Mouse (Mus musculus): ENCODE data around the gene Mphosph9. TPM values are rescaled to one million over a fixed set of nuclear protein-coding genes. Genes with fewer than 3 reads are reported as not detected.

The Mphosph9 gene
- polyA plus RNA-seq, 1 experiment = 0.28 TPM

DNA sequence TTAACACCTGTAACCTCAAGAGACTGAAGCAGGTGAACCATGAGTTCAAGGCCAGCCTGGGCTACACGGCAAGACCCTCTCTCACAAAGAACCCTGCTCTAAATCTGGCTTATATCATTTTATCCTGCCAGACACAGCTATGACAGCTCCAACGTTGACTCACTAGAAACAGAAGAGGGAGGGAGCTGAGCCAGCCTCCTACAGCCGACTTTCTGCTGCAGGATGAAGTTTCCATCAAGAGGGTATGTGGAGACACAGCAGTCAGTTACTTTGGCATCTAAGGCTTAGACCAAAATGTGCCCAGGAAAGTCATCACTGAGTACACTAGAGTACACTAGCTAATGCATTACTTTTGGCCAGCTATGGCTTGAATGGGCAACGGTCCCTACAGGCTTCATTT is 37.6 kb downstream of the Mphosph9 start:
- peaks cover 5% of the 10 kb centered on the region for H3K9me3 ChIP-seq (ENCODE audit: control insufficient read depth, low read length)
- no peaks in the 10 kb centered on the region for H3K27me3 ChIP-seq (ENCODE audit: control insufficient read depth)
- H3K36me3 ChIP-seq (ENCODE audit: control insufficient read depth) = peaks cover 85% of the 10 kb centered on the region
- H3K4me3 ChIP-seq (replicated peaks) = no peak overlapping the region
- TF ChIP-seq GATA1 (IDR thresholded peaks at IDR 0.05; ENCODE audit: low read length) = no peak
- TF ChIP-seq TAL1 (IDR thresholded peaks at IDR 0.05; ENCODE audit: low read length) = no peak
- no peaks in the 10 kb centered on the region for H3K4me1 ChIP-seq (ENCODE audit: control insufficient read depth)

DNA sequence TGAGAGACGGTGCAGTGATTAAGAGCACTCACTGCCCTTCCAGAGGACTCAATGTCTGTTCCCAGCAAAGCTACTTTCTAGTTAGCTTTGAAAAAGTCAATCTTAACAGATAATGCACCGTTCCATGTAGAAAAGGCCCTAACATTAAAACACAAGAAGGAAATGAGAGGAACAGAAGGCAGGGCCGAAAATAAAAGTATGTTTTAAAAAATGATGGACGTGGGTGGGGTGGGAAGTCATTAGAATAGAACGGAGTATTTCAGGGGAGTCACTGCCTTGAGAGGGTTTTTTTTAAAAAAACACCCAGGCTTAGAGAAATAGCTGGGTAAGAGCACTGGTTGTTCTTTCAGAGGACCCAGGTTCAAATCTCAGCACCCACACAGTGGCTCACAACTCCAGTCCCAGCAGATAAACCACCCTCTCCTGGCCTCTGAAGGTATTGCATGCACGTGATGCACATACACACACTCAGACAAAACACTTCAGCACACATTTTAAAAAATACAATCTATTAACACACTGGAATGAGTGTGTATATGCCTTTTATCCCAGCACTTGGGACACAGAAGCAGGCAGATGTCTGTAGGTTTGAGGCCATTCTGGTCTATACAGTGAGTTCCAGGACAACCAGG is 40.0 kb downstream of the Mphosph9 start:
- H3K4me3 ChIP-seq (replicated peaks) = no peak overlapping the region
- no peak for TF ChIP-seq TAL1 (IDR thresholded peaks at IDR 0.05; ENCODE audit: low read length)
- peaks cover 80% of the 10 kb centered on the region for H3K36me3 ChIP-seq (ENCODE audit: control insufficient read depth)
- H3K9me3 ChIP-seq (ENCODE audit: control insufficient read depth, low read length) = peaks cover 5% of the 10 kb centered on the region
- no peaks in the 10 kb centered on the region for H3K4me1 ChIP-seq (ENCODE audit: control insufficient read depth)
- H3K27me3 ChIP-seq (ENCODE audit: control insufficient read depth) = no peaks in the 10 kb centered on the region

DNA sequence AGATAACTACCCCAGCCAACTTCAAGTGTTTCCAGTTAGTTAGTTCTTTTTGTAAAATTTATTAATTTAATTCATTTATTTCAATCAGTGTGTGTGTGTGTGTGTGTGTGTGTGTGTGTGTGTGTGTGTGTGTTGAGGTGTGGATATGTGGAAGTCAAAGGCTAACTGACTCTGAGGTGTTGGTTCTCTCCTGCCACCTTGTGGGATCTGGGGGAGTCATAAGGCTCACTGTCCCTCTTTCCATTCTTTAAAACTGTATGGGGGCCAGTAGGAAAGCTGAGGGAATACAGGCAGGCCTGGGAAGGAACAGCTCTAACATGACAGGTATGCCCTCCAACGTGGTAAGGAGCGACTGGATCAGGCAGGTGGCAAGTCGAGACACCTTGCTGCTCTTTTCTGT is 43.4 kb downstream of the Mphosph9 start:
- Histone ChIP-seq H3K27me3 (ENCODE audit: control insufficient read depth) (no peaks in the 10 kb centered on the region), H3K4me1 (ENCODE audit: control insufficient read depth) (no peaks in the 10 kb centered on the region), H3K4me3 (replicated peaks) (no peak overlapping the region), H3K9me3 (ENCODE audit: control insufficient read depth, low read length) (peaks cover 5% of the 10 kb centered on the region), H3K36me3 (ENCODE audit: control insufficient read depth) (peaks cover 67% of the 10 kb centered on the region)
- no peak for TF ChIP-seq GATA1 (IDR thresholded peaks at IDR 0.05; ENCODE audit: low read length)
- TF ChIP-seq TAL1 (IDR thresholded peaks at IDR 0.05; ENCODE audit: low read length) = no peak

DNA sequence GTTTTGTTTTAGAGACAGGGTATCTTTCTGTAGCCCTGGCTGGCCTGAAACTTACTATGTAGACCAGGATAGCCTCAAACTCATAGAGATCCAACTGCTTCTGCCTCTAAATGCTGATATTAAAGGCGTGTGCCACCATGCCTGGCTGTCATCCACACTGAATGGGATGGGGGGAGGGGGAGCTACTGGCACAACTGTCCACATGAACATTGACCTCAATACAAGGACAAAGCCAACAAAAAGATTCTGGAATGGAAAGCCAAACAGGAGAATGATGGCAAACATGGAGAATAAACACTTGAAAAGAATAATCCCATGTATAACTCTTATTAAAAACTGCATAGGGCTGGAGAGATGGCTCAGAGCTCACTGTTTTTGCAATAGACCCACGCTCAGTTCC is 44.9 kb downstream of the Mphosph9 start:
- no peak for TF ChIP-seq TAL1 (IDR thresholded peaks at IDR 0.05; ENCODE audit: low read length)
- TF ChIP-seq GATA1 (IDR thresholded peaks at IDR 0.05; ENCODE audit: low read length) = no peak
- Histone ChIP-seq H3K36me3 (ENCODE audit: control insufficient read depth) (peaks cover 70% of the 10 kb centered on the region), H3K9me3 (ENCODE audit: control insufficient read depth, low read length) (peaks cover 1% of the 10 kb centered on the region; the same call in 1 of the 2 replicates), H3K4me1 (ENCODE audit: control insufficient read depth) (no peaks in the 10 kb centered on the region), H3K4me3 (replicated peaks) (no peak overlapping the region), H3K27me3 (ENCODE audit: control insufficient read depth) (no peaks in the 10 kb centered on the region)

GRCm38 (mm10) chr5:124270226-124270625 is 57.5 kb downstream of the Mphosph9 start:
- Histone ChIP-seq H3K4me1 (ENCODE audit: control insufficient read depth) (peaks cover 4% of the 10 kb centered on the region), H3K36me3 (ENCODE audit: control insufficient read depth) (peaks cover 43% of the 10 kb centered on the region), H3K9me3 (ENCODE audit: control insufficient read depth, low read length) (peaks cover 2% of the 10 kb centered on the region; the same call in 1 of the 2 replicates), H3K27me3 (ENCODE audit: control insufficient read depth) (no peaks in the 10 kb centered on the region), H3K4me3 (replicated peaks) (no peak overlapping the region)
- no peak for TF ChIP-seq TAL1 (IDR thresholded peaks at IDR 0.05; ENCODE audit: low read length)
- no peak for TF ChIP-seq GATA1 (IDR thresholded peaks at IDR 0.05; ENCODE audit: low read length)

DNA sequence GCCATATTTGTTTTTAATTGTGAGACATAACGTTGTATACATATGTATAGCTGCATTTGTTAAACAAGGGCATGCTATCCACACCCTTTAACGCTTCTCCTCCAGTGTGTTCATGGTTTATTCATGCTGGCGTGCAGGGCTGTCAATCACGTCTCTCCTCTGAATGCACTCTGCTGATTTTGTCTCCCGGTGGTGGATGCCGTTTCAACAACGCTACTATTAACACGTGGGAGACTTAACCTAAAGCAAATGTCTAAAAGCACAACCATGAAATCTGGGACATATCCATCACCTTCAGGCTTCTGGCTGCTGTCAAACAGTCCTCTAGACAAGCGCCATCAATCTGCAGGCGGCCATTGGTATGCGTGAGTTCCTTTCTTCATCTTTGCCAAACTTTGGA is 58.1 kb downstream of the Mphosph9 start:
- TF ChIP-seq TAL1 (IDR thresholded peaks at IDR 0.05; ENCODE audit: low read length) (no peak), GATA1 (IDR thresholded peaks at IDR 0.05; ENCODE audit: low read length) (no peak)
- Histone ChIP-seq H3K4me3 (replicated peaks) (no peak overlapping the region), H3K27me3 (ENCODE audit: control insufficient read depth) (no peaks in the 10 kb centered on the region), H3K9me3 (ENCODE audit: control insufficient read depth, low read length) (peaks cover 2% of the 10 kb centered on the region; the same call in 1 of the 2 replicates), H3K36me3 (ENCODE audit: control insufficient read depth) (peaks cover 42% of the 10 kb centered on the region), H3K4me1 (ENCODE audit: control insufficient read depth) (peaks cover 4% of the 10 kb centered on the region)

GRCm38 (mm10) chr5:124267652-124268051 is 60.1 kb downstream of the Mphosph9 start:
- Histone ChIP-seq H3K4me3 (replicated peaks) (no peak overlapping the region), H3K4me1 (ENCODE audit: control insufficient read depth) (peaks cover 4% of the 10 kb centered on the region), H3K9me3 (ENCODE audit: control insufficient read depth, low read length) (peaks cover 2% of the 10 kb centered on the region; the same call in 1 of the 2 replicates), H3K27me3 (ENCODE audit: control insufficient read depth) (no peaks in the 10 kb centered on the region), H3K36me3 (ENCODE audit: control insufficient read depth) (peaks cover 59% of the 10 kb centered on the region)
- TF ChIP-seq GATA1 (IDR thresholded peaks at IDR 0.05; ENCODE audit: low read length) = no peak
- no peak for TF ChIP-seq TAL1 (IDR thresholded peaks at IDR 0.05; ENCODE audit: low read length)

- H3K36me3 ChIP-seq (ENCODE audit: control insufficient read depth) = peaks cover 65% of the 10 kb centered on the region
- H3K27me3 ChIP-seq (ENCODE audit: control insufficient read depth) = no peaks in the 10 kb centered on the region
- H3K4me3 ChIP-seq (replicated peaks) = no peak overlapping the region
- TF ChIP-seq TAL1 (IDR thresholded peaks at IDR 0.05; ENCODE audit: low read length) (no peak), GATA1 (IDR thresholded peaks at IDR 0.05; ENCODE audit: low read length) (no peak)
- peaks cover 4% of the 10 kb centered on the region for H3K4me1 ChIP-seq (ENCODE audit: control insufficient read depth)
- H3K9me3 ChIP-seq (ENCODE audit: control insufficient read depth, low read length) = peaks cover 2% of the 10 kb centered on the region; the same call in 1 of the 2 replicates
Observed at GRCm38 (mm10) chr5:124266821-124267220, 61.0 kb downstream of the Mphosph9 start.

DNA sequence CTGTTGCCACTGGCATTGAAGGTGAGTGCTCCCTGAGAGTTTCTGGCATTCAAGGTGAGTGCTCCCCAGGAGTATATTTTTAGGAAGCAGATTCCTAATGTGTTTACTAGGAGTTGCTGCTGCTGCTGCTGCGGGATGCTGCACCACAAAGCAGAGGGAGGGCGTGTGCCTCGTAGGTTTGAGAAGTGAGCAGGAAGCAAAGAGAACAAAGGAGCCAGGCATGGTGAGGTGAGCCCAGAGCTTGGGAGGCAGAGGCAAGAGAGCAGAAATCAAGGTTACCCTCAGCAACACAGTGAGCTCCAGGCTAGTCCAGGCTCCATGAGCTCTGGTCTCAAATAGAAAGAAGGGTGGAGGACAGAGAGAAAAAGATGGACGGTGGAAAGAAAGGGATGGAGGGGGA is 64.5 kb downstream of the Mphosph9 start:
- TF ChIP-seq TAL1 (IDR thresholded peaks at IDR 0.05; ENCODE audit: low read length) (no peak), GATA1 (IDR thresholded peaks at IDR 0.05; ENCODE audit: low read length) (no peak)
- Histone ChIP-seq H3K36me3 (ENCODE audit: control insufficient read depth) (peaks cover 72% of the 10 kb centered on the region), H3K4me3 (replicated peaks) (no peak overlapping the region), H3K4me1 (ENCODE audit: control insufficient read depth) (peaks cover 4% of the 10 kb centered on the region), H3K9me3 (ENCODE audit: control insufficient read depth, low read length) (peaks cover 6% of the 10 kb centered on the region), H3K27me3 (ENCODE audit: control insufficient read depth) (no peaks in the 10 kb centered on the region)

DNA sequence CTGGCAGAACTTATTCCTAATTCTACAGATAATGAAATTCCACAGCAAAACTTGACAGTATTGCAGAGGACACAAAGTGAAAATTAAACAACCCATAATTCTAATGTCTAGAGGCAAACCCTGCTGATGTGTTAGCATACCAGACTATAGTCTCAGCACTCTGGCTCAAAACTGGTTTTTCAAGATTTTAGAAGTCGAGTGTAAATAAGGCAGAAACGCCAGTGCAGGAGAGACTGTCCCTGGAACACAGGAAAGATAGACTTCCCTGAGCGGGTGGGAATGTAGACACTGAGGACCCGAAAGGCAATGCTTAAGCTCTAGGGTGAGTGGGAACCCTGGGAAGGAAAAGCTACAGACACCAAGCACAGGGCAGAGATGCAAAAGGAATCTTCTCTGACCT is 65.7 kb downstream of the Mphosph9 start:
- peaks cover 84% of the 10 kb centered on the region for H3K36me3 ChIP-seq (ENCODE audit: control insufficient read depth)
- TF ChIP-seq GATA1 (IDR thresholded peaks at IDR 0.05; ENCODE audit: low read length) = no peak
- TF ChIP-seq TAL1 (IDR thresholded peaks at IDR 0.05; ENCODE audit: low read length) = no peak
- peaks cover 4% of the 10 kb centered on the region for H3K4me1 ChIP-seq (ENCODE audit: control insufficient read depth)

More for the DNA sequence above, 65.7 kb downstream of the Mphosph9 start:
- peaks cover 6% of the 10 kb centered on the region for H3K9me3 ChIP-seq (ENCODE audit: control insufficient read depth, low read length)
- H3K4me3 ChIP-seq (replicated peaks) = no peak overlapping the region
- no peaks in the 10 kb centered on the region for H3K27me3 ChIP-seq (ENCODE audit: control insufficient read depth)
